Mouse (Mus musculus) kidney, adult 2 months (tissue): ENCODE measurements around the gene Fbxo10.

Experiments used
- CTCF ChIP-seq: fragments of 200-500 bp; conservative IDR thresholded peaks from 2 replicates; pipeline ENCODE4 v1.5.1; 2011; ENCODE audit warnings: low read depth, mild to moderate bottlenecking, control low read depth, low read length, moderate library complexity, mixed read lengths; ENCODE audit not compliant: insufficient read depth, insufficient read length
- POLR2A ChIP-seq: fragments of 200-500 bp; IDR thresholded peaks from one replicate; pipeline ENCODE4 v1.6.1; 2011; ENCODE audit warnings: low read depth, low read length, control low read depth

DNA sequence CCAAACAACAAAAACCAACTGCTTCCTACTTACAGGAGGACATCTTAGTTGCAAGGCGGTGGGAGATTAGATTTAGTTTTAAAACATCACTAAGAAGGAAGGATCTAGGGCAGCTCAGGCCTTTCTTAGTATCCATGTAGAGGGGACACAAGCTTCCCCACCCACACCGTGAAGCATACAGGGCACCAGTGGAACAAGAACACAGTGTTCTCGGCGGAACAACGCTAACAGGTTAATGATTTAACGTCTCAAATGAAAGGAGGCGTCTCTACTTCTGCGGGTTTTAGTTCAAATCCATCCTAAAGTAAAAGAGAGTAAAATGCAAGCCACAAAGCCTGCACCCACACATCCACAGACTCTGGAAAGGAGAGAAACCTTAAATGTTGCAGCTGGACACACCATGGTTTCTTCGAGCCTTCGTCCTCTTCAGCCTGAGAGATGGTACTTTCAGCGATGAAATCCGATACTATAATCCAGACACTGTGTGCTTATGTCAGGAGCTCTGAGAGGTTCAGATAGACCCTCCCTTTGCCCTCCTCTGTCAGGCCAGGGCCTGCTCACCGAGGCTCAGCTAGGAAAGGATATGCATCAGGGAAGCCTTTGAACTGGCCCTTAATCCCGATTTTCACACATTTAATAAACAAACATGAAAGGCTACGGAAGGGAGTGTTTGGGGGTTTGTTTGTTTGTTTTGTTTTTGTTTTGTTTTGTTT, 12.0 kb downstream of the Fbxo10 start:
- TF ChIP-seq CTCF (no peak), POLR2A (no peak)
